Mouse (Mus musculus) brain, adult 10 weeks (tissue): ENCODE results near the gene Clns1a. TPM values are rescaled to one million over a fixed set of nuclear protein-coding genes. Genes with fewer than 3 reads are reported as not detected.

Experiments
- polyA plus RNA-seq: library from polyadenylated mRNA; stranded (reverse); fragments of 350-450 nt; fragmentation: Illumina TruSeq; extraction: RNeasy Lipid Tissue Mini Kit (QIAGEN cat#74804); gene quantifications from one replicate; pipeline ENCODE4 v1.2.3, GENCODE M21; 2015; ENCODE audit warnings: low read depth, low replicate concordance

The Clns1a gene
- 122 TPM for polyA plus RNA-seq

GRCm38 (mm10) chr7:97696506-97697254 lies at the start of gene Clns1a:
Gene Clns1a, plus strand, starts transcription at chr7:97696634.

GRCm38 (mm10) chr7:97737638-97738456 lies 41.4 kb downstream of the Clns1a start, which contains the start of gene Aqp11:
Gene Aqp11, minus strand, starts transcription at chr7:97738289.

Other genes with a start within 250 kb of the Clns1a start
- 3.0 TPM for gene Kctd14, start 245.3 kb upstream of the Clns1a start, polyA plus RNA-seq
- 28.7 TPM for gene Ints4, start 215.7 kb upstream of the Clns1a start, polyA plus RNA-seq
- gene Aamdc, start 117.1 kb upstream of the Clns1a start, polyA plus RNA-seq: 69.8 TPM
- gene Rsf1, start 116.7 kb upstream of the Clns1a start, polyA plus RNA-seq: 14.4 TPM
- gene Aqp11, start 41.7 kb downstream of the Clns1a start, polyA plus RNA-seq: 15.0 TPM
- 376 TPM for gene Pak1, start 91.9 kb downstream of the Clns1a start, polyA plus RNA-seq
- gene Gdpd4, start 223.3 kb downstream of the Clns1a start, polyA plus RNA-seq: not detected